Mouse (Mus musculus) limb, embryonic 15.5 days (tissue): Measurements from ENCODE around the gene Tle4. TPM values are rescaled to one million over a fixed set of nuclear protein-coding genes. Genes with fewer than 3 reads are reported as not detected.

Experiments used
- ATAC-seq: fragments of 200-750 bp; cut with Nextera tagmentation; 2 replicates; pipeline ENCODE4 v1.8.0; 2017; ENCODE audit warnings: low read depth, moderate TSS enrichment; ENCODE audit not compliant: insufficient number of reproducible peaks, low FRiP score, low TSS enrichment
- H3K27ac ChIP-seq: fragments of 300-500 bp; sonication (generic); 2 replicates; pipeline ENCODE4 v1.5.1; 2015; ENCODE audit warnings: moderate library complexity, mild to moderate bottlenecking, inconsistent platforms
- H3K27me3 ChIP-seq: fragments of 300-500 bp; sonication (generic); 2 replicates; pipeline ENCODE4 v1.6.1; 2015; ENCODE audit warnings: inconsistent platforms
- H3K36me3 ChIP-seq: fragments of 300-500 bp; sonication (generic); 2 replicates; pipeline ENCODE4 v1.6.1; 2015; ENCODE audit warnings: inconsistent platforms
- H3K4me1 ChIP-seq: fragments of 300-500 bp; sonication (generic); 2 replicates; pipeline ENCODE4 v1.6.1; 2015; ENCODE audit warnings: inconsistent platforms
- H3K4me2 ChIP-seq: fragments of 300-500 bp; sonication (generic); 2 replicates; pipeline ENCODE4 v1.6.1; 2015; ENCODE audit warnings: mild to moderate bottlenecking, inconsistent platforms
- H3K4me3 ChIP-seq: fragments of 300-500 bp; sonication (generic); 2 replicates; pipeline ENCODE4 v1.5.1; 2015; ENCODE audit warnings: mild to moderate bottlenecking, inconsistent platforms
- H3K9ac ChIP-seq: fragments of 300-500 bp; sonication (generic); 2 replicates; pipeline ENCODE4 v1.6.1; 2015; ENCODE audit warnings: inconsistent platforms
- H3K9me3 ChIP-seq: fragments of 300-500 bp; sonication (generic); 2 replicates; pipeline ENCODE4 v1.6.1; 2016; ENCODE audit warnings: inconsistent platforms
- WGBS: fragments of 180-500 bp; shearing (Covaris S2); methylation state at CpG from one replicate; pipeline ENCODE4 v1.1.7; 2015; 5-methylcytosine and 5-hydroxymethylcytosine counted together
- polyA plus RNA-seq: library from polyadenylated mRNA; unstranded; fragments of >200 nt; fragmentation: Nextera tagmentation; extraction: Ambion mirVana; gene quantifications from 2 replicates; pipeline ENCODE4 v1.2.1, GENCODE M21; 2015

Gene Tle4
- polyA plus RNA-seq, 1 experiment from 2014 or later: 14.6 TPM

GRCm38 (mm10) chr19:14481796-14482561, 115.9 kb downstream of the Tle4 start:
- 64% methylated on average over 5 of the region's 5 CpGs for WGBS
- ATAC-seq: no peak
- H3K36me3 ChIP-seq: no peaks in the 10 kb centered on the region

GRCm38 (mm10) chr19:14479711-14480110, 118.1 kb downstream of the Tle4 start:
- Histone ChIP-seq H3K27ac (no peak overlapping the region), H3K9me3 (no peaks in the 10 kb centered on the region), H3K36me3 (no peaks in the 10 kb centered on the region), H3K27me3 (no peaks in the 10 kb centered on the region), H3K9ac (no peak overlapping the region), H3K4me1 (no peaks in the 10 kb centered on the region), H3K4me2 (no peak overlapping the region), H3K4me3 (no peak overlapping the region)
- no peak for ATAC-seq

More at GRCm38 (mm10) chr19:14481796-14482561, 115.9 kb downstream of the Tle4 start:
- no peak overlapping the region for H3K27ac ChIP-seq
- H3K9me3 ChIP-seq: no peaks in the 10 kb centered on the region
- no peaks in the 10 kb centered on the region for H3K27me3 ChIP-seq
- H3K4me1 ChIP-seq: no peaks in the 10 kb centered on the region
- H3K9ac ChIP-seq: no peak overlapping the region
- H3K4me2 ChIP-seq: no peak overlapping the region
- H3K4me3 ChIP-seq: no peak overlapping the region

- no peak overlapping the region for H3K4me3 ChIP-seq
- H3K27me3 ChIP-seq: no peaks in the 10 kb centered on the region
- no peak overlapping the region for H3K27ac ChIP-seq
- H3K4me2 ChIP-seq: no peak overlapping the region
- H3K36me3 ChIP-seq: peaks cover 12% of the 10 kb centered on the region; the same call in 1 of the 2 replicates
- no peaks in the 10 kb centered on the region for H3K4me1 ChIP-seq
- H3K9me3 ChIP-seq: no peaks in the 10 kb centered on the region
- no peak for ATAC-seq
- H3K9ac ChIP-seq: no peak overlapping the region
- 64% methylated on average over 8 of the region's 8 CpGs for WGBS
Observed at GRCm38 (mm10) chr19:14469325-14469724, 128.5 kb downstream of the Tle4 start.

GRCm38 (mm10) chr19:14468733-14469132, 129.1 kb downstream of the Tle4 start:
- 83% methylated on average over 2 of the region's 2 CpGs for WGBS
- Histone ChIP-seq H3K36me3 (peaks cover 16% of the 10 kb centered on the region; the same call in 1 of the 2 replicates), H3K4me3 (no peak overlapping the region), H3K27me3 (no peaks in the 10 kb centered on the region), H3K4me1 (no peaks in the 10 kb centered on the region), H3K9me3 (no peaks in the 10 kb centered on the region), H3K9ac (no peak overlapping the region), H3K4me2 (no peak overlapping the region), H3K27ac (no peak overlapping the region)
- ATAC-seq: no peak

- H3K9ac ChIP-seq: no peak overlapping the region
- H3K27ac ChIP-seq: no peak overlapping the region
- H3K4me1 ChIP-seq: no peaks in the 10 kb centered on the region
- H3K36me3 ChIP-seq: peaks cover 33% of the 10 kb centered on the region
- no peak overlapping the region for H3K4me3 ChIP-seq
- no peak overlapping the region for H3K4me2 ChIP-seq
- no peak for ATAC-seq
- 71% methylated on average over 8 of the region's 8 CpGs for WGBS
- no peaks in the 10 kb centered on the region for H3K27me3 ChIP-seq
- H3K9me3 ChIP-seq: no peaks in the 10 kb centered on the region
Observed at GRCm38 (mm10) chr19:14466020-14466419, 131.8 kb downstream of the Tle4 start.

GRCm38 (mm10) chr19:14463281-14464079, 134.4 kb downstream of the Tle4 start:
- H3K4me1 ChIP-seq: no peaks in the 10 kb centered on the region

GRCm38 (mm10) chr19:14453486-14453885, 144.4 kb downstream of the Tle4 start:
- no peak for ATAC-seq
- H3K9me3 ChIP-seq: no peaks in the 10 kb centered on the region
- H3K27me3 ChIP-seq: no peaks in the 10 kb centered on the region
- no peak overlapping the region for H3K9ac ChIP-seq
- no peaks in the 10 kb centered on the region for H3K4me1 ChIP-seq
- peaks cover 50% of the 10 kb centered on the region for H3K36me3 ChIP-seq
- 90% methylated on average over 10 of the region's 10 CpGs for WGBS
- no peak overlapping the region for H3K27ac ChIP-seq
- no peak overlapping the region for H3K4me2 ChIP-seq
- no peak overlapping the region for H3K4me3 ChIP-seq

More at GRCm38 (mm10) chr19:14463281-14464079, 134.4 kb downstream of the Tle4 start:
- Histone ChIP-seq H3K27ac (no peak overlapping the region), H3K9me3 (no peaks in the 10 kb centered on the region), H3K9ac (no peak overlapping the region), H3K4me2 (no peak overlapping the region), H3K36me3 (peaks cover 37% of the 10 kb centered on the region), H3K27me3 (no peaks in the 10 kb centered on the region), H3K4me3 (no peak overlapping the region)
- no peak for ATAC-seq
- WGBS: 85% methylated on average over 5 of the region's 5 CpGs

- Histone ChIP-seq H3K4me3 (no peak overlapping the region), H3K27me3 (no peaks in the 10 kb centered on the region), H3K36me3 (peaks cover 51% of the 10 kb centered on the region), H3K4me2 (no peak overlapping the region), H3K4me1 (no peaks in the 10 kb centered on the region), H3K27ac (no peak overlapping the region), H3K9me3 (no peaks in the 10 kb centered on the region), H3K9ac (no peak overlapping the region)
- 79% methylated on average over 6 of the region's 6 CpGs for WGBS
- ATAC-seq: no peak
Observed at GRCm38 (mm10) chr19:14451329-14451728, 146.5 kb downstream of the Tle4 start.

GRCm38 (mm10) chr19:14449738-14450137, 148.1 kb downstream of the Tle4 start:
- Histone ChIP-seq H3K4me3 (no peak overlapping the region), H3K4me1 (no peaks in the 10 kb centered on the region), H3K4me2 (no peak overlapping the region), H3K9ac (no peak overlapping the region), H3K9me3 (no peaks in the 10 kb centered on the region), H3K27ac (no peak overlapping the region), H3K27me3 (no peaks in the 10 kb centered on the region), H3K36me3 (peaks cover 45% of the 10 kb centered on the region)
- 87% methylated on average over 3 of the region's 3 CpGs for WGBS
- no peak for ATAC-seq

- H3K9me3 ChIP-seq: no peaks in the 10 kb centered on the region
- H3K27ac ChIP-seq: no peak overlapping the region
- peaks cover 37% of the 10 kb centered on the region for H3K36me3 ChIP-seq
- H3K27me3 ChIP-seq: no peaks in the 10 kb centered on the region
- H3K4me2 ChIP-seq: no peak overlapping the region
- no peak overlapping the region for H3K9ac ChIP-seq
- H3K4me1 ChIP-seq: no peaks in the 10 kb centered on the region
- 84% methylated on average over 2 of the region's 2 CpGs for WGBS
- no peak for ATAC-seq
- H3K4me3 ChIP-seq: no peak overlapping the region
Observed at GRCm38 (mm10) chr19:14448586-14448985, 149.3 kb downstream of the Tle4 start.

- Histone ChIP-seq H3K4me3 (no peak overlapping the region), H3K4me2 (no peak overlapping the region), H3K27ac (no peak overlapping the region), H3K9ac (no peak overlapping the region), H3K9me3 (no peaks in the 10 kb centered on the region), H3K4me1 (no peaks in the 10 kb centered on the region), H3K27me3 (no peaks in the 10 kb centered on the region), H3K36me3 (peaks cover 31% of the 10 kb centered on the region)
- 91% methylated on average over 1 of the region's 1 CpGs for WGBS
- ATAC-seq: no peak
Observed at GRCm38 (mm10) chr19:14447474-14447873, 150.4 kb downstream of the Tle4 start.

- no peak for ATAC-seq
- Histone ChIP-seq H3K36me3 (peaks cover 3% of the 10 kb centered on the region; the same call in 1 of the 2 replicates), H3K9ac (no peak overlapping the region), H3K4me1 (0 out of 2 replicates have a peak, but pooled peaks cover 3% of the 10 kb centered on the region), H3K9me3 (no peaks in the 10 kb centered on the region), H3K4me2 (no peak overlapping the region), H3K27me3 (no peaks in the 10 kb centered on the region), H3K27ac (no peak overlapping the region), H3K4me3 (no peak overlapping the region)
- 90% methylated on average over 5 of the region's 5 CpGs for WGBS
Observed at GRCm38 (mm10) chr19:14441861-14442260, 156.0 kb downstream of the Tle4 start.
